Mouse (Mus musculus) liver, embryonic 14.5 days (tissue): Measurements from ENCODE around the gene Fen1. TPM values are rescaled to one million over a fixed set of nuclear protein-coding genes. Genes with fewer than 3 reads are reported as not detected.
A peak's percentile ranks its signal among the peaks of the same experiment; 100 is the strongest.

Experiments
- ATAC-seq: fragments of 200-750 bp; cut with Nextera tagmentation; 2 replicates; pipeline ENCODE4 v1.8.0; 2017; ENCODE audit warnings: moderate number of reproducible peaks, mild to moderate bottlenecking, moderate library complexity; ENCODE audit not compliant: insufficient read depth
- DNase-seq, 3 experiments: peaks; one replicate each; pipeline ENCODE4 v3.0.0-alpha.2; 2012 to 2013; ENCODE audit warnings: low read depth in 3 of 3, low spot score in 3 of 3
- H3K27ac ChIP-seq: fragments of 300-500 bp; sonication (generic); 2 replicates; pipeline ENCODE4 v1.5.1; 2014; ENCODE audit warnings: moderate library complexity, mild to moderate bottlenecking, control low read depth, inconsistent platforms
- H3K27me3 ChIP-seq: fragments of 300-500 bp; sonication (generic); 2 replicates; pipeline ENCODE4 v1.6.1; 2014; ENCODE audit warnings: mild to moderate bottlenecking, low read length, moderate library complexity; ENCODE audit not compliant: control insufficient read depth, insufficient read depth
- H3K36me3 ChIP-seq: fragments of 300-500 bp; sonication (generic); replicated peaks from 2 replicates; pipeline ENCODE4 v1.6.1; 2014; ENCODE audit warnings: low read depth; ENCODE audit not compliant: control insufficient read depth, insufficient read depth
- H3K4me1 ChIP-seq, 2 experiments: fragments of 200-500 bp in 1 of 2; fragments of 300-500 bp in 1 of 2; sonication (generic) in 1 of 2; replicated peaks; 2 replicates each; pipeline ENCODE4 v1.6.1; 2012 to 2014; ENCODE audit warnings: antibody characterized with exemption in 1 of 2, inconsistent platforms in 1 of 2, low read length in 1 of 2; ENCODE audit not compliant: control insufficient read depth in 2 of 2, insufficient read depth in 2 of 2
- H3K4me2 ChIP-seq: fragments of 300-500 bp; sonication (generic); 2 replicates; pipeline ENCODE4 v1.6.1; 2014; ENCODE audit warnings: low read depth, mild to moderate bottlenecking, control low read depth, moderate library complexity
- H3K4me3 ChIP-seq, 2 experiments: fragments of 200-500 bp in 1 of 2; fragments of 300-500 bp in 1 of 2; sonication (generic) in 1 of 2; 2 replicates each; pipeline ENCODE4 v1.5.1; 2012 to 2014; ENCODE audit warnings: low read depth in 2 of 2, low read length in 2 of 2, mild to moderate bottlenecking in 2 of 2, control low read depth in 1 of 2, inconsistent platforms in 1 of 2, moderate library complexity in 1 of 2; ENCODE audit not compliant: insufficient read depth in 1 of 2
- H3K9ac ChIP-seq: fragments of 300-500 bp; sonication (generic); replicated peaks from 2 replicates; pipeline ENCODE4 v1.6.1; 2014; ENCODE audit warnings: mild to moderate bottlenecking, control low read depth, moderate library complexity
- H3K9me3 ChIP-seq: fragments of 300-500 bp; sonication (generic); 2 replicates; pipeline ENCODE4 v1.6.1; 2016; ENCODE audit warnings: low read length, mixed read lengths; ENCODE audit not compliant: control insufficient read depth
- CTCF ChIP-seq: IDR thresholded peaks from 2 replicates; pipeline ENCODE4 v1.5.1; 2016; ENCODE audit warnings: antibody characterized with exemption, low read depth, control low read depth
- EP300 ChIP-seq: IDR thresholded peaks from 2 replicates; pipeline ENCODE4 v1.6.1; 2016; ENCODE audit warnings: antibody characterized with exemption, low read depth
- WGBS: fragments of 180-500 bp; shearing (Covaris S2); extraction: QIAGEN DNeasy Blood & Tissue Kit; methylation state at CpG from one replicate; pipeline ENCODE4 v1.1.7; 2014; ENCODE audit not compliant: insufficient replicate concordance; 5-methylcytosine and 5-hydroxymethylcytosine counted together
- polyA plus RNA-seq, 2 experiments: library from polyadenylated mRNA; depleted of rRNA in 1 of 2; stranded (reverse) in 1 of 2; unstranded in 1 of 2; fragments of >200 nt; fragmentation: Nextera tagmentation in 1 of 2; extraction: Ambion mirVana in 1 of 2; gene quantifications; 2 replicates each; pipeline versions ENCODE4 v1.2.1 to v1.2.3; 2012 to 2014

Gene Fen1
- polyA plus RNA-seq, 2 experiments, result 75.8 to 131 TPM

DNA sequence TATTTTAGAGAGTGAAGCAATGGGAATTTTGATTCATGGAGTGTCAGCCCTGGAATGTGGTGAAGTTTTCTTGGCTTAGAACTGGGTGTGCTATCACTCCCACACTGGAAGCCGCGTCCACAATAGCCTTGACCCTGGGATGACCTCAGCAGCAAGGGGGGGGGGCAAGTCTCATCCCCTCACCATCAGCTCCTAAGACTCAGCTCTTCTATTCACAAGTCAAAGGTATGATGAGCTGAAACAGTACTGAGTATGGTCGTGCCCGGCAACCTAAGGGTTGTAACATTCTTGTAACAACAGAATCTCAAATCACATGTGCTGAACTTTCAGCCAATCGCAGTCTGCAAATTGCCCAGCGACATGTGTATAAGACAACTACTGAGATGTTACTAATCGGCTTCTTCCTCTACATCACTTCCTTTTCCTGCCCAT, 27.0 kb downstream of the Fen1 start:
- H3K4me2 ChIP-seq, result no peak overlapping the region
- DNase-seq, result no peak
- no peaks in the 10 kb centered on the region for H3K9me3 ChIP-seq
- no peak for ATAC-seq
- no peaks in the 10 kb centered on the region for H3K27me3 ChIP-seq
- H3K27ac ChIP-seq, result no peak overlapping the region
- H3K4me3 ChIP-seq, result no peak overlapping the region
- H3K4me1 ChIP-seq, result peaks cover 26 to 36% of the 10 kb centered on the region in 2 experiments
- WGBS, result 40% methylated on average over 7 of the region's 7 CpGs
- H3K9ac ChIP-seq, result no peak overlapping the region
- H3K36me3 ChIP-seq, result no peaks in the 10 kb centered on the region
- TF ChIP-seq EP300 (no peak), CTCF (no peak)

- no peak for TF ChIP-seq EP300
- TF ChIP-seq CTCF, result no peak
- no peak overlapping the region for H3K9ac ChIP-seq
- peaks cover 29 to 39% of the 10 kb centered on the region in 2 experiments for H3K4me1 ChIP-seq
- H3K9me3 ChIP-seq, result no peaks in the 10 kb centered on the region
- 72% methylated on average over 1 of the region's 1 CpGs for WGBS
- ATAC-seq, result no peak
- no peak overlapping the region for H3K4me2 ChIP-seq
- H3K27me3 ChIP-seq, result no peaks in the 10 kb centered on the region
- no peak overlapping the region for H3K4me3 ChIP-seq
- no peak for DNase-seq
- H3K27ac ChIP-seq, result no peak overlapping the region
- no peaks in the 10 kb centered on the region for H3K36me3 ChIP-seq
These were observed 27.5 kb downstream of the Fen1 start for GRCm38 (mm10) chr19:10176477-10176876.

GRCm38 (mm10) chr19:10174956-10175355, 29.0 kb downstream of the Fen1 start:
- no peak for TF ChIP-seq CTCF
- no peaks in the 10 kb centered on the region for H3K9me3 ChIP-seq
- H3K36me3 ChIP-seq, result no peaks in the 10 kb centered on the region
- no peak overlapping the region for H3K4me2 ChIP-seq
- no peaks in the 10 kb centered on the region for H3K27me3 ChIP-seq
- H3K4me1 ChIP-seq, result peaks cover 33 to 45% of the 10 kb centered on the region in 2 experiments
- H3K9ac ChIP-seq, result no peak overlapping the region
- ATAC-seq, result no peak
- WGBS, result 73% methylated on average over 4 of the region's 4 CpGs
- H3K27ac ChIP-seq, result no peak overlapping the region
- H3K4me3 ChIP-seq, result no peak overlapping the region
- no peak for DNase-seq

- H3K4me2 ChIP-seq, result peak overlapping the region; percentile 72
- WGBS, result 52% methylated on average over 7 of the region's 7 CpGs
- H3K36me3 ChIP-seq, result no peaks in the 10 kb centered on the region
- 0 out of 2 replicates have a peak, but pooled peaks have one; percentile 21 for ATAC-seq
- TF ChIP-seq EP300, result no peak
- TF ChIP-seq CTCF, result no peak
- H3K9ac ChIP-seq, result peak overlapping the region; percentile 70
- H3K4me3 ChIP-seq, result no peak overlapping the region; a peak in 1 of 4 replicates
- H3K27me3 ChIP-seq, result no peaks in the 10 kb centered on the region
- DNase-seq, result no peak
- H3K27ac ChIP-seq, result peak overlapping the region; percentile 94
- H3K4me1 ChIP-seq, result peaks cover 36 to 53% of the 10 kb centered on the region in 2 experiments
- H3K9me3 ChIP-seq, result no peaks in the 10 kb centered on the region
These were observed 30.0 kb downstream of the Fen1 start for GRCm38 (mm10) chr19:10173844-10174539.

DNA sequence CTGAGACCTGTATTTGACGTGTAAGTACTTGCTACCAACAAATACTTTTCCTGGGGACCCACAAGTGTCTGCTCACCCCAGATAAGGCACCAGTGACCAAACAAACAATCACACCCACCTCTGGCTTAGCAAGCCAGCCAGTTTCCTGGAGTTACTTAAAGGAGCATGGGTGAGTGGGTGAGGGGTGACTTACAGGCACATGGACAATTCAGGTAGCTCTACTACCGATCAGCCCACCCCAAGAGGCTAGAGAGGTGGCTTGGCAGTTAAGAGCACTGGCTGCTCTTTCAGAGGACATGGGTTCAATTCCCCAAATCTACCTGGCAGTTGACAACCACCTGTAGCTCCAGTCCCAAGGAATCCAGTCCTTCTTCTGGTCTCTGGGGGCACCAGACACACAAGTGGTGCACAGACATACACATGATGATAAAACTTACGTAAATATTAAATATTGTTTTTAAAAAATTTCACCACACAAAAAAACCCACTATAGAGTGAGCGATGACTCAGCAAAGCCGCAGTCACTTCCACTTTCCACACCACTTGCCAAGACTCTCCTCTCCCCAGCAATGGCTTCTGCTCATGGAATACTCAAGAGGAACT, 30.8 kb downstream of the Fen1 start:
- peak overlapping the region; percentile 70 for H3K9ac ChIP-seq
- 15% methylated on average over 5 of the region's 5 CpGs for WGBS
- H3K36me3 ChIP-seq, result no peaks in the 10 kb centered on the region
- H3K4me3 ChIP-seq, result peak overlapping the region; percentile 20 to 34; a peak in 3 of 4 replicates
- DNase-seq (peak; percentile 74 to 81 (median 76)), ATAC-seq (peak; percentile 92)
- H3K9me3 ChIP-seq, result no peaks in the 10 kb centered on the region
- peaks cover 36 to 53% of the 10 kb centered on the region in 2 experiments for H3K4me1 ChIP-seq
- peak overlapping the region; percentile 72 for H3K4me2 ChIP-seq
- no peak for TF ChIP-seq CTCF
- TF ChIP-seq EP300, result peak; percentile 86
- no peaks in the 10 kb centered on the region for H3K27me3 ChIP-seq
- H3K27ac ChIP-seq, result peak overlapping the region; percentile 94
